Mouse (Mus musculus) kidney, embryonic 14.5 days (tissue): ENCODE measurements around the gene Sdf2l1. TPM values are rescaled to one million over a fixed set of nuclear protein-coding genes. Genes with fewer than 3 reads are reported as not detected.
"Not testable (repeated sequence)": the region's sequence is repeated elsewhere in the genome, so short reads cannot be mapped to it uniquely, and the experiment has no call there.

Source experiments
- ATAC-seq: fragments of 200-750 bp; cut with Nextera tagmentation; 2 replicates; pipeline ENCODE4 v1.8.0; 2017; ENCODE audit warnings: moderate number of reproducible peaks, mild to moderate bottlenecking, moderate TSS enrichment, moderate library complexity; ENCODE audit not compliant: low FRiP score, low TSS enrichment
- H3K27ac ChIP-seq: fragments of 300-500 bp; sonication (generic); 2 replicates; pipeline ENCODE4 v1.5.1; 2014; ENCODE audit warnings: low read depth, mild to moderate bottlenecking, low read length, moderate library complexity, mixed read lengths
- H3K27me3 ChIP-seq: fragments of 300-500 bp; sonication (generic); 2 replicates; pipeline ENCODE4 v1.6.1; 2014; ENCODE audit warnings: mild to moderate bottlenecking, low read length; ENCODE audit not compliant: control insufficient read depth, insufficient read depth
- H3K36me3 ChIP-seq: fragments of 300-500 bp; sonication (generic); 2 replicates; pipeline ENCODE4 v1.6.1; 2014; ENCODE audit warnings: low read length, mixed read lengths; ENCODE audit not compliant: control insufficient read depth, insufficient read depth
- H3K4me1 ChIP-seq: fragments of 300-500 bp; sonication (generic); 2 replicates; pipeline ENCODE4 v1.6.1; 2014; ENCODE audit warnings: low read length, mixed read lengths; ENCODE audit not compliant: control insufficient read depth, insufficient read depth
- H3K4me2 ChIP-seq: fragments of 300-500 bp; sonication (generic); replicated peaks from 2 replicates; pipeline ENCODE4 v1.6.1; 2014; ENCODE audit warnings: low read depth, mild to moderate bottlenecking, low read length
- H3K4me3 ChIP-seq: fragments of 300-500 bp; sonication (generic); 2 replicates; pipeline ENCODE4 v1.5.1; 2014; ENCODE audit warnings: mild to moderate bottlenecking, low read length
- H3K9ac ChIP-seq: fragments of 300-500 bp; sonication (generic); 2 replicates; pipeline ENCODE4 v1.6.1; 2014; ENCODE audit warnings: low read depth, mild to moderate bottlenecking, low read length, moderate library complexity
- H3K9me3 ChIP-seq: fragments of 300-500 bp; sonication (generic); 2 replicates; pipeline ENCODE4 v1.6.1; 2016; ENCODE audit warnings: low read length; ENCODE audit not compliant: control insufficient read depth
- WGBS: fragments of 180-500 bp; shearing (Covaris S2); extraction: QIAGEN DNeasy Blood & Tissue Kit; methylation state at CpG from one replicate; pipeline ENCODE4 v1.1.7; 2014; 5-methylcytosine and 5-hydroxymethylcytosine counted together
- polyA plus RNA-seq: library from polyadenylated mRNA; unstranded; fragments of >200 nt; fragmentation: Nextera tagmentation; extraction: Ambion mirVana; gene quantifications from 2 replicates; pipeline ENCODE4 v1.2.1, GENCODE M21; 2014

Gene Sdf2l1
- 55.3 and 66.5 TPM in 2 replicates for polyA plus RNA-seq

GRCm38 (mm10) chr16:17132089-17132905, at the start of gene Sdf2l1:
TSS of gene Sdf2l1 (minus strand) at chr16:17132383.
- Histone ChIP-seq H3K9me3 (no peaks in the 10 kb centered on the region), H3K27ac (peak within 1 kb of the TSS; percentile 47; the same call in 1 of the 2 replicates), H3K4me1 (no peaks in the 10 kb centered on the region; the same call in 1 of the 2 replicates), H3K9ac (peak within 1 kb of the TSS; percentile 77), H3K4me3 (peak within 1 kb of the TSS; percentile 73), H3K4me2 (peak within 1 kb of the TSS; percentile 93), H3K36me3 (no peaks in the 10 kb centered on the region), H3K27me3 (no peaks in the 10 kb centered on the region)
- ATAC-seq: peak; percentile 98
- under 1% methylated on average over 46 of the region's 47 CpGs for WGBS

GRCm38 (mm10) chr16:17181382-17181781, 49.2 kb upstream of the Sdf2l1 start:
- no peak overlapping the region for H3K27ac ChIP-seq
- peaks cover 7% of the 10 kb centered on the region for H3K36me3 ChIP-seq
- H3K9me3 ChIP-seq: no peaks in the 10 kb centered on the region
- no peak overlapping the region for H3K4me3 ChIP-seq
- no peak for ATAC-seq
- H3K4me1 ChIP-seq: no peaks in the 10 kb centered on the region
- H3K9ac ChIP-seq: no peak overlapping the region
- no peak overlapping the region for H3K4me2 ChIP-seq
- H3K27me3 ChIP-seq: no peaks in the 10 kb centered on the region
- 82% methylated on average over 4 of the region's 4 CpGs for WGBS

- Histone ChIP-seq H3K4me1 (no peaks in the 10 kb centered on the region), H3K9ac (no peak overlapping the region), H3K4me3 (no peak overlapping the region), H3K27me3 (no peaks in the 10 kb centered on the region), H3K27ac (no peak overlapping the region), H3K4me2 (no peak overlapping the region), H3K9me3 (no peaks in the 10 kb centered on the region), H3K36me3 (peaks cover 16% of the 10 kb centered on the region; the same call in 1 of the 2 replicates)
- ATAC-seq: no peak
- WGBS: 92% methylated on average over 3 of the region's 3 CpGs
Observed at GRCm38 (mm10) chr16:17179706-17180105, 47.5 kb upstream of the Sdf2l1 start.

- no peak for ATAC-seq
- H3K27me3 ChIP-seq: no peaks in the 10 kb centered on the region
- no peak overlapping the region for H3K27ac ChIP-seq
- peaks cover 28% of the 10 kb centered on the region for H3K36me3 ChIP-seq
- H3K4me1 ChIP-seq: no peaks in the 10 kb centered on the region
- no peak overlapping the region for H3K4me3 ChIP-seq
- H3K9ac ChIP-seq: no peak overlapping the region
- no peaks in the 10 kb centered on the region for H3K9me3 ChIP-seq
- 96% methylated on average over 1 of the region's 1 CpGs for WGBS
- H3K4me2 ChIP-seq: no peak overlapping the region
Observed at GRCm38 (mm10) chr16:17177623-17178170, 45.5 kb upstream of the Sdf2l1 start.

DNA sequence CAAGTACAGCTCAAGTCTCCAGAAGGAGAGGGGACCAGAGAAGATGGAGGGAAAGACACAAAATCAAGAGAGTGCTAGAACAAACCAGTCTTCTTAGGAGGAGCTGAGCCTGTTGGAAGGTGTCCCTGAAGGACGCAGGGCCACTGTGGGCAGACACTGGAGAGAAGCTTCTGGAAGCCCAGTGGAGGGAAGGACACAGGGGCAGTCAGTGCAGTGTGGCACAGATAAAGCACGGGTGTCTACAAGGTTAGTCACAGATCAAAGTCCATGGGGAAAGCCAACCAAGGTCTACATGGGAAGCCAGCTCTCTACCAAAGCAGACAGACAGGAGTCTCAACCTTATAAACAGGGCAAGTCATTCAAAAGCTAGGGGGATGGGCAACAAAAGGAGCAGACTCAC, 43.6 kb upstream of the Sdf2l1 start:
- H3K36me3 ChIP-seq: peaks cover 40% of the 10 kb centered on the region
- WGBS: 82% methylated on average over 2 of the region's 2 CpGs

DNA sequence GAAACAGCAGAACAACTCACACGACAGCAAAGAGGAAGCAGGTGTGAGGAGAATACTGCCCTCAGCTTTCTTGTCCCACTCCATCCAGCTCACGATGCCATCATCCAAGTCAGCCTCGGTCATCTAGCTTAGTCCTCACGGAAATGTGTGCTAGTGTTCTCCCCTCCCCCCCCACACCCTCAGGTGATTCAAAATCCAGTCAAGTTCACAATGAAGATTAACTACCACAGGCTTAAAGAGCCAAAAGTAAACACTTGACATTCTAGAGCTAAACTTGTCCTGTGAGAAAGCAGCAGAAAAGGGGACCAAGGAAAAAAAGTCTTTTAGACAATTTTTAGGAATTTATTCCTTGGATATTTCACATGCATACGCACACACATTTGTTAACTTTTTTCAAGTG, 35.9 kb upstream of the Sdf2l1 start:
- ATAC-seq: no peak
- 85% methylated on average over 5 of the region's 5 CpGs for WGBS

More for the DNA sequence above, 43.6 kb upstream of the Sdf2l1 start:
- no peak for ATAC-seq
- Histone ChIP-seq H3K9ac (no peak overlapping the region), H3K4me3 (no peak overlapping the region), H3K27ac (no peak overlapping the region), H3K4me1 (no peaks in the 10 kb centered on the region), H3K27me3 (no peaks in the 10 kb centered on the region), H3K4me2 (no peak overlapping the region), H3K9me3 (no peaks in the 10 kb centered on the region)

GRCm38 (mm10) chr16:17167179-17167578, 35.0 kb upstream of the Sdf2l1 start:
- H3K9ac ChIP-seq: no peak overlapping the region
- no peaks in the 10 kb centered on the region for H3K27me3 ChIP-seq
- H3K9me3 ChIP-seq: no peaks in the 10 kb centered on the region
- no peak overlapping the region for H3K27ac ChIP-seq
- H3K4me3 ChIP-seq: no peak overlapping the region
- ATAC-seq: no peak
- H3K36me3 ChIP-seq: peaks cover 45% of the 10 kb centered on the region; the same call in 1 of the 2 replicates
- no peak overlapping the region for H3K4me2 ChIP-seq
- no peaks in the 10 kb centered on the region for H3K4me1 ChIP-seq

More for the DNA sequence above, 35.9 kb upstream of the Sdf2l1 start:
- Histone ChIP-seq H3K27me3 (no peaks in the 10 kb centered on the region), H3K4me1 (no peaks in the 10 kb centered on the region), H3K4me3 (no peak overlapping the region), H3K9ac (no peak overlapping the region), H3K27ac (no peak overlapping the region), H3K9me3 (no peaks in the 10 kb centered on the region), H3K4me2 (no peak overlapping the region), H3K36me3 (peaks cover 48% of the 10 kb centered on the region)

- H3K4me3 ChIP-seq, H3K9ac ChIP-seq, H3K27ac ChIP-seq, H3K9me3 ChIP-seq, ATAC-seq, H3K4me1 ChIP-seq, H3K4me2 ChIP-seq, H3K27me3 ChIP-seq: not testable (repeated sequence)
- WGBS: 86% methylated on average over 1 of the region's 1 CpGs
- H3K36me3 ChIP-seq: peaks cover 42% of the 10 kb centered on the region; the same call in 1 of the 2 replicates
Observed at GRCm38 (mm10) chr16:17165478-17165877, 33.3 kb upstream of the Sdf2l1 start.

DNA sequence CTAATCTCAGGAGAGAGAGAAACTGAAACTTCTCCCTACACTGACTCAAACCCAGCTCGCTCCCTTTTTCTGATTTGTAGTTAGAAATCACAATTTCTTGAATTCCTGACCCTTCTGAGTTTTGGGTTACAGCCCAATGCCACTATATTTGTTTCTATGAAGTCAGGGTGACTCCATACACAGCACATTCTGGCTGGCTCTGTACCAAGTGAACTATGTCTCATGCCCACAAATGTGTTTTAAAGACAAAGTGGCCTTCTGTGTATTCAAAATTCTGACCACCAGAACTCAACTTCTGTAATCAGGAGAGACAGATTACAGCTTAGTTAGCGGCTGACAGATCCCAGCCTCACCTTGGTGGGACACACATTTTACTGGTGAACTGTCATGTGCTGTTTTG, 22.2 kb upstream of the Sdf2l1 start:
- H3K27ac ChIP-seq: no peak overlapping the region
- H3K9ac ChIP-seq: no peak overlapping the region
- H3K36me3 ChIP-seq: peaks cover 64% of the 10 kb centered on the region
- no peak overlapping the region for H3K4me2 ChIP-seq
- H3K4me1 ChIP-seq: no peaks in the 10 kb centered on the region
- no peaks in the 10 kb centered on the region for H3K9me3 ChIP-seq
- no peak overlapping the region for H3K4me3 ChIP-seq
- WGBS: 95% methylated on average over 2 of the region's 2 CpGs
- no peak for ATAC-seq
- H3K27me3 ChIP-seq: no peaks in the 10 kb centered on the region
